Mouse (Mus musculus): Measurements from ENCODE around the gene Il3. TPM values are rescaled to one million over a fixed set of nuclear protein-coding genes. Genes with fewer than 3 reads are reported as not detected.

Il3 gene
- total and polyA plus RNA-seq, 3 experiments = 1.5 to 4.8 (median 3.5) TPM

- TF ChIP-seq RCOR1 (conservative IDR thresholded peaks at IDR 0.05; ENCODE audit: low read depth, low read length) = no peak
- no peak for TF ChIP-seq USF2 (conservative IDR thresholded peaks at IDR 0.05; ENCODE audit: low read depth, low read length)
- no peak for TF ChIP-seq EP300 (IDR thresholded peaks at IDR 0.05; ENCODE audit: low read length)
- no peak for TF ChIP-seq NELFE (IDR thresholded peaks at IDR 0.05; ENCODE audit: low read depth, low read length)
- no peak for TF ChIP-seq ZMIZ1 (IDR thresholded peaks at IDR 0.05; ENCODE audit: low read depth, low read length)
- no peak for TF ChIP-seq ELF1 (IDR thresholded peaks at IDR 0.05; ENCODE audit: low read depth, low read length)
- no peak for TF ChIP-seq IRF4 (IDR thresholded peaks at IDR 0.05; ENCODE audit: low read depth, low read length)
- no peak for TF ChIP-seq ZNF384 (IDR thresholded peaks at IDR 0.05; ENCODE audit: low read depth, low read length)
- TF ChIP-seq CHD1 (IDR thresholded peaks at IDR 0.05; ENCODE audit: low read depth, low read length) = no peak
- TF ChIP-seq TCF12 (IDR thresholded peaks at IDR 0.05; ENCODE audit: low read depth, low read length) = no peak
- no peak for TF ChIP-seq NRF1 (IDR thresholded peaks at IDR 0.05; ENCODE audit: low read depth, low read length)
- TF ChIP-seq MAX (IDR thresholded peaks at IDR 0.05; ENCODE audit: low read length) = no peak
- TF ChIP-seq CTCF (conservative IDR thresholded peaks at IDR 0.05 in 1 of 2, IDR thresholded peaks at IDR 0.05 in 1 of 2; ENCODE audit: low read depth in 2 of 2, low read length in 2 of 2) = no peak
- TF ChIP-seq ZC3H11A (IDR thresholded peaks at IDR 0.05; ENCODE audit: low read depth, low read length) = no peak
- no peak for TF ChIP-seq JUN (IDR thresholded peaks at IDR 0.05; ENCODE audit: insufficient read depth, low read depth, low read length)
- no peak for TF ChIP-seq ZKSCAN1 (IDR thresholded peaks at IDR 0.05; ENCODE audit: borderline replicate concordance, low read depth, low read length)
- TF ChIP-seq BHLHE40 (IDR thresholded peaks at IDR 0.05; ENCODE audit: low read depth, low read length) = no peak
- TF ChIP-seq JUND (conservative IDR thresholded peaks at IDR 0.05; ENCODE audit: low read depth, low read length) = no peak
- TF ChIP-seq MEF2A (IDR thresholded peaks at IDR 0.05; ENCODE audit: borderline replicate concordance, low read depth, low read length) = no peak
- no peak for TF ChIP-seq RAD21 (IDR thresholded peaks at IDR 0.05; ENCODE audit: low read depth, low read length)
- no peaks in the 10 kb centered on the region for H3K27me3 ChIP-seq (replicated peaks)
- no peak for DNase-seq (ENCODE audit: extremely low read depth)
- no peaks in the 10 kb centered on the region for H3K9me3 ChIP-seq (replicated peaks; ENCODE audit: low read length)
- no peak overlapping the region for H3K9ac ChIP-seq (ENCODE audit: insufficient read depth, low read depth)
- dilution Hi-C loops (cut with MboI; ENCODE audit: extremely low pct_ligation_motif_present, extremely low pct_unique_long_range_greater_than_20kb, low sequenced_read_pairs) (no loop called here), in situ Hi-C loops (cut with MboI; ENCODE audit: low pct_ligation_motif_present, low pct_unique_long_range_greater_than_20kb, low sequenced_read_pairs) (loop anchor here (10.0 to 25.0 kb wide), 2 partner anchors 352 to 554 kb away; partner anchors contain the start of genes Hint1 and Lyrm7)
- no peak overlapping the region for H3K4me2 ChIP-seq (ENCODE audit: insufficient read depth, low read depth, poor library complexity, severe bottlenecking)
- peaks cover 24 to 94% of the 10 kb centered on the region in 2 experiments for H3K4me1 ChIP-seq (ENCODE audit: control insufficient read depth in 1 of 2, insufficient read depth in 2 of 2)
- no peak overlapping the region for H3K4me3 ChIP-seq (replicated peaks in 1 of 3; ENCODE audit: low read depth in 2 of 3, low read length in 2 of 3, poor library complexity in 1 of 3)
- peaks cover 4 to 61% of the 10 kb centered on the region in 2 experiments for H3K36me3 ChIP-seq (replicated peaks in 1 of 2; ENCODE audit: control insufficient read depth in 1 of 2, insufficient read depth in 1 of 2, low read length in 1 of 2)
- peaks cover 35% of the 10 kb centered on the region for H3K79me2 ChIP-seq (replicated peaks; ENCODE audit: control insufficient read depth, extremely low read depth, insufficient read depth, poor library complexity, severe bottlenecking)
- no peak overlapping the region for H3K27ac ChIP-seq (ENCODE audit: insufficient read depth, low read depth)
Observed at GRCm38 (mm10) chr11:54310588-54310987, 43.5 kb upstream of the Il3 start.

DNA sequence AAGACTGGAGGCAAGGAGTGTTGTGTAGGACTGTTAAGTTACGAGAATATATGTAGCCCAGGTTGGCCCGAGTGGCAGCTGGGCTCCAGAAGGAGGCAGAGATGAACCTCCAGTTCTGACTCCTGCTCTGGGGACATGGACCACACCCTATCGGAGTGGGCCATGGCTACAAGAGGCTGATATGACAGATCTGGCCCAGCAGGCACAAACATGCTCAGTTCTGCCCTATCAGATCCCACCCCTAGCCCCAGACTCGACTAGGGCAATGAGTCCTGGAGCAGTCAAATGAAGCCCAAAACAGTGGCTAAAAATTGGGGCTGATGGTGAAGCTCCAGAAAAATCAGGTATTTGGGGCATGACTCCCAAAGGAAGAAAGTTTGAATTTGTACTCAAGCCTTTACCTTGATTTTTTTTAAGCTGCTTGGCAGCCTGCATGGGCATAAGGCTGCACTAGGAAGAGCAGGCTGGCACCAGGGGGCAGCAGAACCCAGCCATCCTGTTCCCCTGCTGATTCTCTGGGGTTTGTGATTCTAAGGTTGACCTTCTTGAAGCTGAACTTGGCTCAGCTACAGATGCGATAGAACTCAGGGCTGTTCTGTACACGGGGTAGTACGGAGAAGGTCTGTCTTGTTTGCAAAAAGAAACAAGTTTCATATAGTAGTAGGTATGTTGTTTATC is 40.2 kb upstream of the Il3 start:
- DNase-seq (ENCODE audit: extremely low read depth) = peak; percentile 71
- H3K27me3 ChIP-seq (replicated peaks) = no peaks in the 10 kb centered on the region
- no peak overlapping the region for H3K4me3 ChIP-seq (replicated peaks in 1 of 3; ENCODE audit: low read depth in 2 of 3, low read length in 2 of 3, poor library complexity in 1 of 3)
- H3K9ac ChIP-seq (ENCODE audit: insufficient read depth, low read depth) = no peak overlapping the region
- in situ Hi-C loops (cut with MboI; ENCODE audit: low pct_ligation_motif_present, low pct_unique_long_range_greater_than_20kb, low sequenced_read_pairs) (loop anchor here (5.0 to 25.0 kb wide), 4 partner anchors 50 to 355 kb away; partner anchors contain the start of gene Fnip1), dilution Hi-C loops (cut with MboI; ENCODE audit: extremely low pct_ligation_motif_present, extremely low pct_unique_long_range_greater_than_20kb, low sequenced_read_pairs) (no loop called here)
- TF ChIP-seq ZKSCAN1 (IDR thresholded peaks at IDR 0.05; ENCODE audit: borderline replicate concordance, low read depth, low read length) = 0 out of 2 replicates have a peak, but pooled peaks have one; percentile 24
- TF ChIP-seq ZC3H11A (IDR thresholded peaks at IDR 0.05; ENCODE audit: low read depth, low read length) = peak; percentile 56
- TF ChIP-seq RAD21 (IDR thresholded peaks at IDR 0.05; ENCODE audit: low read depth, low read length) = peak; percentile 94
- TF ChIP-seq CTCF (conservative IDR thresholded peaks at IDR 0.05 in 1 of 2, IDR thresholded peaks at IDR 0.05 in 1 of 2; ENCODE audit: low read depth in 2 of 2, low read length in 2 of 2) = peak; percentile 56 to 93; a peak in 3 of 4 replicates
- 0 out of 2 replicates have a peak, but pooled peaks have one; percentile 16 for TF ChIP-seq MYC (IDR thresholded peaks at IDR 0.05; ENCODE audit: low read depth, low read length)
- TF ChIP-seq EP300 (IDR thresholded peaks at IDR 0.05; ENCODE audit: low read length) = no peak
- TF ChIP-seq NRF1 (IDR thresholded peaks at IDR 0.05; ENCODE audit: low read depth, low read length) = no peak
- TF ChIP-seq PAX5 (IDR thresholded peaks at IDR 0.05; ENCODE audit: low read length) = no peak
- TF ChIP-seq NELFE (IDR thresholded peaks at IDR 0.05; ENCODE audit: low read depth, low read length) = no peak
- no peak for TF ChIP-seq E2F4 (IDR thresholded peaks at IDR 0.05; ENCODE audit: insufficient replicate concordance, low read depth, low read length)
- TF ChIP-seq ZNF384 (IDR thresholded peaks at IDR 0.05; ENCODE audit: low read depth, low read length) = peak; percentile 66
- TF ChIP-seq MAZ (IDR thresholded peaks at IDR 0.05; ENCODE audit: low read depth, low read length) = no peak
- TF ChIP-seq TCF12 (IDR thresholded peaks at IDR 0.05; ENCODE audit: low read depth, low read length) = no peak
- TF ChIP-seq ELF1 (IDR thresholded peaks at IDR 0.05; ENCODE audit: low read depth, low read length) = no peak
- peak; percentile 95 for TF ChIP-seq SMC3 (IDR thresholded peaks at IDR 0.05; ENCODE audit: low read depth, low read length)
- no peak for TF ChIP-seq POLR2A (IDR thresholded peaks at IDR 0.05; ENCODE audit: low read depth, low read length)
- H3K36me3 ChIP-seq (replicated peaks in 1 of 2; ENCODE audit: control insufficient read depth in 1 of 2, insufficient read depth in 1 of 2, low read length in 1 of 2) = peaks cover 0 to 36% of the 10 kb centered on the region in 2 experiments
- H3K27ac ChIP-seq (ENCODE audit: insufficient read depth, low read depth) = no peak overlapping the region
- peaks cover 10 to 77% of the 10 kb centered on the region in 2 experiments for H3K4me1 ChIP-seq (ENCODE audit: control insufficient read depth in 1 of 2, insufficient read depth in 2 of 2)
- H3K79me2 ChIP-seq (replicated peaks; ENCODE audit: control insufficient read depth, extremely low read depth, insufficient read depth, poor library complexity, severe bottlenecking) = peaks cover 42% of the 10 kb centered on the region
- H3K4me2 ChIP-seq (ENCODE audit: insufficient read depth, low read depth, poor library complexity, severe bottlenecking) = no peak overlapping the region
- no peaks in the 10 kb centered on the region for H3K9me3 ChIP-seq (replicated peaks; ENCODE audit: low read length)
